Mouse (Mus musculus) ES-E14 (cell line): ENCODE measurements around the gene Spata31d1b. TPM values are rescaled to one million over a fixed set of nuclear protein-coding genes. Genes with fewer than 3 reads are reported as not detected.
"Not testable (repeated sequence)": the region's sequence is repeated elsewhere in the genome, so short reads cannot be mapped to it uniquely, and the experiment has no call there.

ENCODE experiments used
- DNase-seq: peaks from one replicate; pipeline ENCODE4 v3.0.0-alpha.2; 2013; ENCODE audit warnings: low read depth, low spot score
- H3K27ac ChIP-seq: 2 replicates; pipeline ENCODE4 v1.5.1; 2012; ENCODE audit warnings: low read depth, mild to moderate bottlenecking, low read length, moderate library complexity, mixed read lengths; ENCODE audit not compliant: poor library complexity, insufficient read depth, severe bottlenecking
- H3K36me3 ChIP-seq: 2 replicates; pipeline ENCODE4 v1.6.1; 2012; ENCODE audit warnings: mild to moderate bottlenecking, low read length, moderate library complexity, mixed read lengths; ENCODE audit not compliant: control insufficient read depth, poor library complexity, insufficient read depth, severe bottlenecking
- H3K4me1 ChIP-seq, 2 experiments: fragments of 150-350 bp in 1 of 2; sonication (generic) in 1 of 2; 2 replicates each; pipeline ENCODE4 v1.6.1; 2012; ENCODE audit warnings: low read length in 2 of 2, mild to moderate bottlenecking in 1 of 2, mixed read lengths in 1 of 2; ENCODE audit not compliant: control insufficient read depth in 2 of 2, insufficient read depth in 2 of 2, poor library complexity in 1 of 2
- H3K4me3 ChIP-seq, 2 experiments: fragments of 150-350 bp in 1 of 2; sonication (generic) in 1 of 2; 2 replicates each; pipeline ENCODE4 v1.5.1; 2012; ENCODE audit warnings: low read length in 2 of 2, low read depth in 1 of 2, mild to moderate bottlenecking in 1 of 2, mixed read lengths in 1 of 2; ENCODE audit not compliant: insufficient read depth in 1 of 2, poor library complexity in 1 of 2, severe bottlenecking in 1 of 2
- H3K9ac ChIP-seq: 2 replicates; pipeline ENCODE4 v1.6.1; 2012; ENCODE audit warnings: low read depth, mild to moderate bottlenecking, low read length, mixed read lengths; ENCODE audit not compliant: poor library complexity, insufficient read depth, severe bottlenecking
- H3K9me3 ChIP-seq: fragments of 150-350 bp; sonication (generic); 2 replicates; pipeline ENCODE4 v1.6.1; 2012; ENCODE audit warnings: low read depth, mild to moderate bottlenecking, low read length; ENCODE audit not compliant: control insufficient read depth, insufficient read depth
- CHD2 ChIP-seq: IDR thresholded peaks from 2 replicates; pipeline ENCODE4 v1.6.1; 2014; ENCODE audit warnings: mild to moderate bottlenecking, low read depth, low read length, inconsistent platforms
- HCFC1 ChIP-seq: IDR thresholded peaks from 2 replicates; pipeline ENCODE4 v1.6.1; 2012; ENCODE audit warnings: low read length, inconsistent platforms, borderline replicate concordance; ENCODE audit not compliant: insufficient read depth
- MAFK ChIP-seq: IDR thresholded peaks from 2 replicates; pipeline ENCODE4 v1.6.1; 2014; ENCODE audit warnings: mild to moderate bottlenecking, low read depth, low read length, inconsistent platforms; ENCODE audit not compliant: insufficient read depth
- ZC3H11A ChIP-seq: IDR thresholded peaks from 2 replicates; pipeline ENCODE4 v1.6.1; 2012; ENCODE audit warnings: low read depth, mild to moderate bottlenecking, inconsistent platforms, low read length, borderline replicate concordance
- ZNF384 ChIP-seq: IDR thresholded peaks from 2 replicates; pipeline ENCODE4 v1.6.1; 2012; ENCODE audit warnings: low read depth, low read length, inconsistent platforms
- in situ Hi-C, 2 experiments: fragments of 600-800 bp; cut with MboI; formaldehyde crosslinking; loops; one replicate each; pipeline ENCODE4 v1.15.1; 2025; ENCODE audit warnings: low sequenced_read_pairs in 2 of 2, inconsistent platforms in 1 of 2; ENCODE audit not compliant: unreplicated experiment in 2 of 2
- total RNA-seq: library from RNA; depleted of rRNA; stranded (reverse); fragments of 300-350 nt; gene quantifications from 2 replicates; pipeline ENCODE4 v1.2.3, GENCODE M21; 2012

The Spata31d1b gene
- total RNA-seq, 1 experiment, result 1.3 TPM

- no peak overlapping the region for H3K27ac ChIP-seq
- H3K4me3 ChIP-seq, result no peak overlapping the region
- TF ChIP-seq MAFK, result no peak
- TF ChIP-seq ZNF384, result no peak
- no peak for TF ChIP-seq HCFC1
- TF ChIP-seq ZC3H11A, result no peak
- no peak for TF ChIP-seq CHD2
- in situ Hi-C loops, result no loop called here
- H3K4me1 ChIP-seq, result peaks cover 3 to 19% of the 10 kb centered on the region in 2 experiments; a peak in 3 of 4 replicates
- H3K36me3 ChIP-seq, result no peaks in the 10 kb centered on the region
- no peak overlapping the region for H3K9ac ChIP-seq
- no peaks in the 10 kb centered on the region for H3K9me3 ChIP-seq
- no peak for DNase-seq
Measured at GRCm38 (mm10) chr13:59713710-59714109, 1.6 kb downstream of the Spata31d1b start.

GRCm38 (mm10) chr13:59718857-59719440 is 6.9 kb downstream of the Spata31d1b start:
- H3K27ac ChIP-seq, H3K4me1 ChIP-seq, H3K9me3 ChIP-seq, H3K36me3 ChIP-seq, DNase-seq, H3K9ac ChIP-seq, in situ Hi-C loops, H3K4me3 ChIP-seq: not testable (repeated sequence)

- no peak overlapping the region for H3K27ac ChIP-seq
- H3K36me3 ChIP-seq, result no peaks in the 10 kb centered on the region
- no peak overlapping the region for H3K4me3 ChIP-seq
- TF ChIP-seq ZNF384 (no peak), MAFK (no peak), CHD2 (no peak), HCFC1 (no peak)
- peaks cover 4 to 6% of the 10 kb centered on the region in 2 experiments; a peak in 3 of 4 replicates for H3K4me1 ChIP-seq
- in situ Hi-C loops, result no loop called here
- DNase-seq, result no peak
- no peak overlapping the region for H3K9ac ChIP-seq
- no peaks in the 10 kb centered on the region for H3K9me3 ChIP-seq
Measured at GRCm38 (mm10) chr13:59719475-59719874, 7.4 kb downstream of the Spata31d1b start.

- H3K4me3 ChIP-seq, H3K36me3 ChIP-seq, DNase-seq, H3K9me3 ChIP-seq, H3K9ac ChIP-seq, H3K27ac ChIP-seq, in situ Hi-C loops: not testable (repeated sequence)
- H3K4me1 ChIP-seq, result peaks cover 4 to 10% of the 10 kb centered on the region in 2 experiments; a peak in 2 of 4 replicates
Measured at GRCm38 (mm10) chr13:59722089-59722488, 10.0 kb downstream of the Spata31d1b start.

- peak overlapping the region; percentile 30 to 53 for H3K4me3 ChIP-seq
- peak overlapping the region; percentile 66; the same call in 1 of the 2 replicates for H3K9ac ChIP-seq
- TF ChIP-seq CHD2, result no peak
- TF ChIP-seq HCFC1, result no peak
- no peak for TF ChIP-seq ZNF384
- TF ChIP-seq ZC3H11A, result no peak
- TF ChIP-seq MAFK, result no peak
- DNase-seq, result no peak
- in situ Hi-C loops, result no loop called here
- H3K36me3 ChIP-seq, result no peaks in the 10 kb centered on the region
- no peaks in the 10 kb centered on the region for H3K9me3 ChIP-seq
- no peak overlapping the region for H3K27ac ChIP-seq
- H3K4me1 ChIP-seq, result peaks cover 7 to 16% of the 10 kb centered on the region in 2 experiments; a peak in 2 of 4 replicates
Measured at GRCm38 (mm10) chr13:59726139-59726867, 14.2 kb downstream of the Spata31d1b start.
